In genomic region chr1:171071726-171072125, GRCm38 (mm10) we compare ENCODE assay signal across 10 mouse cellular contexts. TPM values are rescaled to one million over a fixed set of nuclear protein-coding genes. Genes with fewer than 3 reads are reported as not detected.
DNase-seq lines count a peak whose midpoint lies in the region; ATAC-seq and TF ChIP-seq lines count a peak whose summit lies in the region.
"Not testable (repeated sequence)": the region's sequence is repeated elsewhere in the genome, so short reads cannot be mapped to it uniquely, and the experiment has no call there.
"Had no signal": no experiment of that assay in that cellular context is flagged by ENCODE, and none has a peak within 500 bp of the region (broad histone marks: within the 10 kb centered on the region; RNA-seq: fewer than 3 reads in every experiment).

No protein-coding gene starts in this region.

- POLR2A ChIA-PET in Patski (lab: Charles Lee): not testable (repeated sequence)

- DNase-seq in Patski (ENCODE audit: low read depth, low spot score); hindbrain, postnatal 0 days (ENCODE audit: low spot score): not testable (repeated sequence)

- H3K4me1 ChIP-seq in forebrain, embryonic 12.5 days; heart, embryonic 14.5 days (ENCODE audit: control insufficient read depth in 2 of 2, insufficient read depth in 2 of 2, low read length in 2 of 2); hindbrain, postnatal 0 days (ENCODE audit: insufficient read depth, low read length); limb, embryonic 12.5 days (replicated peaks); lung, embryonic 15.5 days; midbrain, embryonic 15.5 days; stomach, embryonic 15.5 days: not testable (repeated sequence)

- H3K27me3 ChIP-seq in Patski: not testable (repeated sequence)
- peaks cover 37% of the 10 kb centered on the region for H3K27me3 ChIP-seq in forebrain, embryonic 12.5 days
- peaks cover 24% of the 10 kb centered on the region for H3K27me3 ChIP-seq in heart, embryonic 14.5 days (ENCODE audit: control insufficient read depth, insufficient read depth, low read length)
- H3K27me3 ChIP-seq in hindbrain, postnatal 0 days (ENCODE audit: insufficient read depth, low read length): peaks cover 12% of the 10 kb centered on the region
- H3K27me3 ChIP-seq in limb, embryonic 12.5 days: peaks cover 37% of the 10 kb centered on the region
- H3K27me3 ChIP-seq in lung, embryonic 15.5 days: peaks cover 27% of the 10 kb centered on the region
- H3K27me3 ChIP-seq in midbrain, embryonic 15.5 days (replicated peaks): peaks cover 20% of the 10 kb centered on the region
- H3K27me3 ChIP-seq in stomach, embryonic 15.5 days (replicated peaks): peaks cover 20% of the 10 kb centered on the region

- not testable (repeated sequence) for H3K9ac ChIP-seq in forebrain, embryonic 12.5 days; heart, embryonic 14.5 days (ENCODE audit: low read length); hindbrain, postnatal 0 days (replicated peaks; ENCODE audit: low read length); limb, embryonic 12.5 days (replicated peaks); lung, embryonic 15.5 days; midbrain, embryonic 15.5 days; stomach, embryonic 15.5 days

- TF ChIP-seq CTCF in Patski (IDR thresholded peaks at IDR 0.05); hindbrain, postnatal 0 days (IDR thresholded peaks at IDR 0.05; ENCODE audit: low read depth): not testable (repeated sequence)

- not testable (repeated sequence) for H3K27ac ChIP-seq in forebrain, embryonic 12.5 days; heart, embryonic 14.5 days (replicated peaks in 1 of 2; ENCODE audit: control insufficient read depth in 1 of 2, insufficient read depth in 1 of 2, low read depth in 2 of 2, low read length in 2 of 2); hindbrain, postnatal 0 days; limb, embryonic 12.5 days; lung, embryonic 15.5 days; midbrain, embryonic 15.5 days; stomach, embryonic 15.5 days

- 0 out of 2 replicates have a peak overlapping the region, but pooled peaks have one; percentile 15 for H3K4me2 ChIP-seq in forebrain, embryonic 12.5 days
- not testable (repeated sequence) for H3K4me2 ChIP-seq in heart, embryonic 14.5 days (ENCODE audit: low read length); hindbrain, postnatal 0 days (ENCODE audit: low read depth, low read length); limb, embryonic 12.5 days; lung, embryonic 15.5 days; midbrain, embryonic 15.5 days; stomach, embryonic 15.5 days

- WGBS in forebrain, embryonic 12.5 days: no CpG with 5 or more reads among the region's 35 CpGs
- WGBS in heart, embryonic 14.5 days: no CpG with 5 or more reads among the region's 35 CpGs
- WGBS in hindbrain, postnatal 0 days: no CpG with 5 or more reads among the region's 35 CpGs
- no CpG with 5 or more reads among the region's 35 CpGs for WGBS in limb, embryonic 12.5 days
- WGBS in lung, embryonic 15.5 days: no CpG with 5 or more reads among the region's 35 CpGs
- no CpG with 5 or more reads among the region's 35 CpGs for WGBS in midbrain, embryonic 15.5 days
- WGBS in stomach, embryonic 15.5 days: 0% methylated on average over 1 of the region's 35 CpGs

- not testable (repeated sequence) for H3K9me3 ChIP-seq in forebrain, embryonic 12.5 days; heart, embryonic 14.5 days (ENCODE audit: control insufficient read depth, low read length); hindbrain, postnatal 0 days (ENCODE audit: low read length); limb, embryonic 12.5 days; lung, embryonic 15.5 days; midbrain, embryonic 15.5 days; stomach, embryonic 15.5 days

- CTCF ChIA-PET in Patski (lab: Charles Lee): not testable (repeated sequence)

- H3K36me3 ChIP-seq in forebrain, embryonic 12.5 days (replicated peaks); heart, embryonic 14.5 days (ENCODE audit: control insufficient read depth, insufficient read depth, low read length); hindbrain, postnatal 0 days (ENCODE audit: insufficient read depth, low read length); limb, embryonic 12.5 days; lung, embryonic 15.5 days; midbrain, embryonic 15.5 days (replicated peaks); stomach, embryonic 15.5 days: not testable (repeated sequence)

- peak; percentile 5 for ATAC-seq in Patski
- ATAC-seq in forebrain, embryonic 12.5 days (ENCODE audit: low FRiP score): peak; percentile 65
- ATAC-seq in heart, embryonic 14.5 days (ENCODE audit: insufficient number of reproducible peaks, insufficient read depth, low FRiP score, low read depth): peak; percentile 32
- ATAC-seq in hindbrain, postnatal 0 days: peak; percentile 46
- ATAC-seq in limb, embryonic 12.5 days (ENCODE audit: insufficient number of reproducible peaks, insufficient read depth, low FRiP score, low TSS enrichment, low read depth): peak; percentile 18; the same call in 1 of the 2 replicates
- ATAC-seq in lung, embryonic 15.5 days (ENCODE audit: borderline replicate concordance, extremely low read depth, low FRiP score, low TSS enrichment): peak; percentile 56
- peak; percentile 34; the same call in 1 of the 2 replicates for ATAC-seq in midbrain, embryonic 15.5 days (replicated peaks)
- ATAC-seq in stomach, embryonic 15.5 days (ENCODE audit: insufficient read depth, low FRiP score, low read depth): peak; percentile 65

- H3K4me3 ChIP-seq in forebrain, embryonic 12.5 days (replicated peaks); heart, embryonic 14.5 days (ENCODE audit: control insufficient read depth in 1 of 2, insufficient read depth in 1 of 2, low read depth in 1 of 2, low read length in 2 of 2); hindbrain, postnatal 0 days (ENCODE audit: low read length); limb, embryonic 12.5 days (replicated peaks); lung, embryonic 15.5 days; midbrain, embryonic 15.5 days; stomach, embryonic 15.5 days (replicated peaks): not testable (repeated sequence)

- in situ Hi-C loops in Patski (cut with MboI; ENCODE audit: low pct_unique_long_range_greater_than_20kb): not testable (repeated sequence)

RNA-seq across cellular contexts. Expression of gene Fcgr3, which starts 7.0 kb away (rescaled TPM):
- 0.05 TPM for polyA plus RNA-seq in Patski (2021)
- polyA plus RNA-seq in forebrain, embryonic 12.5 days (2016; fragmentation: Nextera tagmentation; extraction: Ambion mirVana): 4.8 and 4.9 TPM in 2 replicates
- 9.7 and 9.8 TPM in 2 replicates for polyA plus RNA-seq in heart, embryonic 14.5 days (2014; fragmentation: Nextera tagmentation; extraction: Ambion mirVana)
- total RNA-seq in hindbrain, postnatal 0 days (2014; rRNA removed): 15.2 and 15.9 TPM in 2 replicates
- 14.1 and 15.5 TPM in 2 replicates for polyA plus RNA-seq in hindbrain, postnatal 0 days (2015; fragmentation: Nextera tagmentation; extraction: Ambion mirVana)
- 4.5 and 5.3 TPM in 2 replicates for polyA plus RNA-seq in limb, embryonic 12.5 days (2016; fragmentation: Nextera tagmentation; extraction: Ambion mirVana)
- polyA plus RNA-seq in lung, embryonic 15.5 days (2015; fragmentation: Nextera tagmentation; extraction: Ambion mirVana): 13.2 and 15.1 TPM in 2 replicates
- 10.7 and 11.7 TPM in 2 replicates for polyA plus RNA-seq in midbrain, embryonic 15.5 days (2015; fragmentation: Nextera tagmentation; extraction: Ambion mirVana)
- polyA plus RNA-seq in stomach, embryonic 15.5 days (2015; fragmentation: Nextera tagmentation; extraction: Ambion mirVana): 18.7 and 18.8 TPM in 2 replicates

RNA-seq across cellular contexts. Expression of gene Cfap126, which starts 42.0 kb away (rescaled TPM):
- polyA plus RNA-seq in Patski (2021): 1.6 TPM
- polyA plus RNA-seq in forebrain, embryonic 12.5 days (2016; fragmentation: Nextera tagmentation; extraction: Ambion mirVana): 3.9 and 5.2 TPM in 2 replicates
- polyA plus RNA-seq in heart, embryonic 14.5 days (2014; fragmentation: Nextera tagmentation; extraction: Ambion mirVana): 3.0 and 4.7 TPM in 2 replicates
- 2.7 and 6.7 TPM in 2 replicates for total RNA-seq in hindbrain, postnatal 0 days (2014; rRNA removed)
- 12.2 and 15.3 TPM in 2 replicates for polyA plus RNA-seq in hindbrain, postnatal 0 days (2015; fragmentation: Nextera tagmentation; extraction: Ambion mirVana)
- polyA plus RNA-seq in limb, embryonic 12.5 days (2016; fragmentation: Nextera tagmentation; extraction: Ambion mirVana): 1.5 and 1.6 TPM in 2 replicates
- 7.2 and 8.3 TPM in 2 replicates for polyA plus RNA-seq in lung, embryonic 15.5 days (2015; fragmentation: Nextera tagmentation; extraction: Ambion mirVana)
- 6.5 and 9.0 TPM in 2 replicates for polyA plus RNA-seq in midbrain, embryonic 15.5 days (2015; fragmentation: Nextera tagmentation; extraction: Ambion mirVana)
- 1.6 and 2.9 TPM in 2 replicates for polyA plus RNA-seq in stomach, embryonic 15.5 days (2015; fragmentation: Nextera tagmentation; extraction: Ambion mirVana)
- total RNA-seq: ES-E14 had no signal

RNA-seq across cellular contexts. Expression of gene Fcgr4, which starts 53.0 kb away (rescaled TPM):
- polyA plus RNA-seq in Patski (2021): 0.08 TPM
- 0.26 and 0.31 TPM in 2 replicates for polyA plus RNA-seq in forebrain, embryonic 12.5 days (2016; fragmentation: Nextera tagmentation; extraction: Ambion mirVana)
- 1.0 and 1.5 TPM in 2 replicates for polyA plus RNA-seq in heart, embryonic 14.5 days (2014; fragmentation: Nextera tagmentation; extraction: Ambion mirVana)
- total RNA-seq in hindbrain, postnatal 0 days (2014; rRNA removed): 0.58 TPM in 1 of 2 replicates, not detected in the other
- polyA plus RNA-seq in hindbrain, postnatal 0 days (2015; fragmentation: Nextera tagmentation; extraction: Ambion mirVana): 0.55 and 0.71 TPM in 2 replicates
- 0.17 and 0.21 TPM in 2 replicates for polyA plus RNA-seq in limb, embryonic 12.5 days (2016; fragmentation: Nextera tagmentation; extraction: Ambion mirVana)
- polyA plus RNA-seq in lung, embryonic 15.5 days (2015; fragmentation: Nextera tagmentation; extraction: Ambion mirVana): 0.42 and 0.66 TPM in 2 replicates
- 0.53 and 0.54 TPM in 2 replicates for polyA plus RNA-seq in midbrain, embryonic 15.5 days (2015; fragmentation: Nextera tagmentation; extraction: Ambion mirVana)
- 1.3 and 1.7 TPM in 2 replicates for polyA plus RNA-seq in stomach, embryonic 15.5 days (2015; fragmentation: Nextera tagmentation; extraction: Ambion mirVana)
- polyA plus RNA-seq: limb, embryonic 10.5 days had no signal

Comparison
In these comparisons a context has a peak if more than half of its experiments do, and no peak if none do; other contexts are left out.
1. ATAC-seq: peak in every context shown above with its lines; median percentile 65 in forebrain, embryonic 12.5 days; 65 in stomach, embryonic 15.5 days; 56 in lung, embryonic 15.5 days; 46 in hindbrain, postnatal 0 days; 34 in midbrain, embryonic 15.5 days; 32 in heart, embryonic 14.5 days; 18 in limb, embryonic 12.5 days; 5 in Patski.